Mouse (Mus musculus): ENCODE data around the gene Ldlr. TPM values are rescaled to one million over a fixed set of nuclear protein-coding genes. Genes with fewer than 3 reads are reported as not detected.
"Not testable (repeated sequence)": the region's sequence is repeated elsewhere in the genome, so short reads cannot be mapped to it uniquely, and the experiment has no call there.

The Ldlr gene
- polyA plus RNA-seq, 1 experiment, result 21.4 TPM

DNA sequence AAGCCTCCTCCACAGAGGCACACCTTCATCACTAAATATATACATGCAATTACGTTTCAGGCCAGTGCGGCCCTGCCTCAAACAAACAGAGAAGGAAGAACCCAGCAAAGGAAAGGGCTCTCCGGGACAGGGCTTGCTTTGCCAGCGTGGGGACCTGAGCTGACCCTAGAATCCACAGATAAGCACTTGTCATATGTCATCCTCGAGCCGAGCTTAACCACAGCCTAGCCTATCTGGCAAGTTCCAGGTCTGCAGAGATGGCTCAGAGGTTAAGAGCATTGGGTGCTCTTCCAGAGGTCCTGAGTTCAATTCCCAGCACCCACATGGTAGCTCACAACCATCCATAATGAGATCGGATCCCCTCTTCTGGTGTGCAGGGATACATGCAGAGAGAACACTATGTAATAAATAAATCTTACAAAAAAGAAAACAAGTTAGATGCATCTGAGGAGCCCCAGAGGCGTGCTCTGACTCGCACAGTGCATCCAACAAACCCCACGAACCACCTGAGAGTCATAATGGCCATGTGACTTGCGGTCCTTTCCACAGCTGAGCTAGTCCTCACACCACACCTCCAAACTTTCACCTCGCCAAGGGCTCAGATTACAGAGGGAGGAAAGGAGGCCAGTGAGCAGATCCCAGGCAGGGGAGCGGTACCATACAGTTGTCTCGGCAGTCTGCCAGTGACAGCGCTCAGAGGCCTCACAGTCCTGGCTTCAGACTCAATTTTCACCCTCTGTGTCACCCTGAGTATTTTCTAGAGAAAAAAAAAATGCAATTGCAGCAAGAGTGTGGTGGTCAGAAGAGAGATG lies 58.6 kb downstream of the Ldlr start:
- TF ChIP-seq CTCF (IDR thresholded peaks at IDR 0.05; ENCODE audit: borderline replicate concordance, extremely low read depth, insufficient read depth, insufficient read length) (no peak), POLR2A (IDR thresholded peaks at IDR 0.05; ENCODE audit: borderline replicate concordance, extremely low read depth, insufficient read depth, insufficient read length, poor library complexity, severe bottlenecking) (no peak)
- no peak for DNase-seq (ENCODE audit: low read depth)

DNA sequence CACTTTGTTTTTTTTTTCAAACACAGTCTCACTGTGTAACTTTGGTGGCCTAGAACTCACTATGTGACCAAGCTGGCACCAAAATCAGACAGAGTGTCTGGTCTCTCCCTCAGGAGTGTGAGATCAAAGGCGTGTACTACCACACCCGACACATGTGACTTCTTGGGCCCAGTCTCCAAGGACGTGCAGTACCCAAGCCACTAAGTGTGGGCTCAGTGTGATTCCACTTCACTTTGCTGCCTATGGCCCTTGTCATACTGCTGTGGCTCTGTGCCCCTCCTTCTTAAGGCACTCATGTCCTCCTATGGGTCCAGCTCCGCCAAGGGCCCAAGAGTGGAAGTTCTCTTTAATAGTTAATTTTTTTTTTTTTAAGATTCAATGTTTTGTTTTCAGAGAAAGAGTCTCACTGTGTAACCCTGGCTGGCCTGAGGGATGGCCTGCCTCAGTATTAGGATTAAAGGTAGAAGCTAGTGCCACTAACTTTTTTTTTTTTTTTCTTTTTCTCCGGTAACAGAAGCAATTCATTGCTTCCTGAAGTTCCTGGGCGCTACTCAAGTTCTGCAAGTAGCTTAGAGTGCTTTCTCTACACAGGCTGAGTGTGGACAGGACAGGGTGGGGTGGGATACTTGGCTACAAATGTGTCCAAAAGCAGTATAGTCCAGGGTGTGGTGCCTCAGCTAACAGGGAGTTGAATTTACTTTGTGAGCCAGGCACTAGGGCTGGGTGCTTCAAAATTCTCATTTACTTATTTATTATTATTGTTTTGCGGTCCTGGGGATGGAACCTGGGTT lies 61.4 kb downstream of the Ldlr start:
- no peak for DNase-seq (ENCODE audit: low read depth)
- TF ChIP-seq POLR2A (IDR thresholded peaks at IDR 0.05; ENCODE audit: borderline replicate concordance, extremely low read depth, insufficient read depth, insufficient read length, poor library complexity, severe bottlenecking), result no peak
- no peak for TF ChIP-seq CTCF (IDR thresholded peaks at IDR 0.05; ENCODE audit: borderline replicate concordance, extremely low read depth, insufficient read depth, insufficient read length)

DNA sequence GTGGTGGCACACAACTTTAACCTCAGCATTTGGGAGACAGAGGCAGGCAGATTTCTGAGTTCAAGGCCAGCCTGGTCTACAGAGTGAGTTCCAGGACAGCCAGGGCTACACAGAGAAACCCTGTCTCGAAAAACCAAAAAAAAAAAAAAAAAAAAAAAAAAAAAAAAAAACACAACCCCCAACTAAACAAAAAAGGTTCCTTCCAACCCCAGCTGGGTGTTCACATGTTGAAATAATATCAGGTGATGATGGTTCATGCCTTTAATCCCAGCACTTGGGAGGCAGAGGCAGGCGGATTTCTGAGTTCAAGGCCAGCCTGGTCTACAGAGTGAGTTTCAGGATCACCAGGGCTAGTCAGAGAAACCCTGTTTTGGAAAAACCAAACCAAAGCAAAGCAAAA lies 63.0 kb downstream of the Ldlr start:
- not testable (repeated sequence) for DNase-seq (ENCODE audit: low read depth)

DNA sequence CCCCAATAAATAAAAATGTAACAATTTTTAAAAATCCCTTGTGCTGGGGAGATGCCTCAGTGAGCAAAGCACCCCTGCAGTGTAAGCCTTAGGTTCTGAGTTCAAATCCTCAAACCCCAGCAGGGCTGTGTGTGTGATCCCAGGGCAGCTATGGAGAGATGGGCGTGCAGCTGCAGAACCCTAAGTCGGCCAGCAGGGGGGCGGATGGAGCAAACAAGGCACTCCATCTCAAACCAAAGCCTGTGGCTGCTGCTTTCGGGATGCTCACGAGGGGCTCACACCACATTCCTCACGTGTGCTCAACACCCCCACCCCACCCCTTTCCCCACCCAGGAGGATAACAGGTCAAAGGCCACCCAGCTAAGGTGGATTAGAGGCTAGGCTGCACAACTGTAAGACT lies 63.6 kb downstream of the Ldlr start:
- DNase-seq (ENCODE audit: low read depth), result peak; percentile 70
- TF ChIP-seq POLR2A (IDR thresholded peaks at IDR 0.05; ENCODE audit: borderline replicate concordance, extremely low read depth, insufficient read depth, insufficient read length, poor library complexity, severe bottlenecking), result no peak
- peak; percentile 87 for TF ChIP-seq CTCF (IDR thresholded peaks at IDR 0.05; ENCODE audit: borderline replicate concordance, extremely low read depth, insufficient read depth, insufficient read length)

DNA sequence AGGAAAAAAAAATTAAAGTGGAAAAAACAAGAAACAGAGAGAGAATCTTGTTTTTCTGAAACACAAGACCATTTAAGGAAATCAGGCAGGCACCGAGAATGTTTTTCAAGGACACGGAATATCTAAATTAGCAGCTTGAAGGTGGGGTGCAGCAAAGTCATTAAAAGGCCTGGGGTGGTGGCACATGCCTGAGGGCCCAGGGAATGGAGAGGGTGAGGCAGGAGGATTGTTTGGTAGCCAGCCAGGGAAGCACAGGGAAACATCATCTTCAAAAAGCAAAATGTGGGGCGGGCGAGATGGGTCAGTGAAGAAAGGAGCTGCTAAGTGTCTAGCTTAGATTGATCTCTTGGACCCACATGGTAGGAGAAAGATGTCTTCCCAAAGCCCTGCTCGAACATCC lies 64.4 kb downstream of the Ldlr start:
- no peak for TF ChIP-seq CTCF (IDR thresholded peaks at IDR 0.05; ENCODE audit: borderline replicate concordance, extremely low read depth, insufficient read depth, insufficient read length)
- DNase-seq (ENCODE audit: low read depth), result no peak

DNA sequence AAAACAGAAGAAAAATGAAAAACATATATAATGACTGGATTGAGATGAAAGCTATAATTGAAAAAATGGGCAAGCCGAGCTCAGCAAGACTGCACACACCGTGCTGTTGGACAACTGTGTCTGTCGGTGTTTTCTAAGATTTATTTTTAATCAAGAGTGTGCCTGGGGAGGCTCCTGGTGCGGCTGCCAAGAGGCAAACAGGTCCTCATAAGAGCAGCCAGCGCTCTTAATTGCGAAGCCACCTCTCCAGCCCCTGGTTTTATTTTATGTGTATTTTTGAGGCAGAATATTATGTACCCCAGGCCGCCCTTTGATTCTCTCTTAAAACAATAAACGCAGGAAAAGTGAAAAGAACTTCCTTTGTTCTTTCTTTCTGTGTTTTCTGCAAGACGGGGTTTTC lies 65.0 kb downstream of the Ldlr start:
- DNase-seq (ENCODE audit: low read depth), result no peak
- TF ChIP-seq POLR2A (IDR thresholded peaks at IDR 0.05; ENCODE audit: borderline replicate concordance, extremely low read depth, insufficient read depth, insufficient read length, poor library complexity, severe bottlenecking) (no peak), CTCF (IDR thresholded peaks at IDR 0.05; ENCODE audit: borderline replicate concordance, extremely low read depth, insufficient read depth, insufficient read length) (no peak)

DNA sequence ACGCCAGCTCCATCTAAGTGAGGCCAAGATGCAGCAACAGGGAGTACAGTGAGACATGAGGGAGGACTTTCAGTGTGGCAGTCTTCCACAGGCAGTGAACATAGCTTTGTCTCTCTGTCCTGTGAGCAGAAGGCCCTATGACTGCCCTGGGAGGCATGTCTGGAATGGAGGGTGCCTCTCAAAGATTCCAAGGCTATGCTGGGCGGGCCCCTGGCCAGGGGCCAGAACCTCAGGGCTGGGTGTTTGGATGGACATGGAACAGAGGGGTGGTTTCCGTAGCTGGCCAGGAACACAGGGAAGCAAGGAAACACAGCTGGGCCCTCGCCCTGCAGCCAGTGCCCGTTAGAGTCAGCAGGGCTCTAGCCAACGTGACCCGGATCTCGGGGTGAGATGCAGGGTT lies 68.6 kb downstream of the Ldlr start:
- TF ChIP-seq CTCF (IDR thresholded peaks at IDR 0.05; ENCODE audit: borderline replicate concordance, extremely low read depth, insufficient read depth, insufficient read length), result no peak
- no peak for TF ChIP-seq POLR2A (IDR thresholded peaks at IDR 0.05; ENCODE audit: borderline replicate concordance, extremely low read depth, insufficient read depth, insufficient read length, poor library complexity, severe bottlenecking)
- DNase-seq (ENCODE audit: low read depth), result no peak

DNA sequence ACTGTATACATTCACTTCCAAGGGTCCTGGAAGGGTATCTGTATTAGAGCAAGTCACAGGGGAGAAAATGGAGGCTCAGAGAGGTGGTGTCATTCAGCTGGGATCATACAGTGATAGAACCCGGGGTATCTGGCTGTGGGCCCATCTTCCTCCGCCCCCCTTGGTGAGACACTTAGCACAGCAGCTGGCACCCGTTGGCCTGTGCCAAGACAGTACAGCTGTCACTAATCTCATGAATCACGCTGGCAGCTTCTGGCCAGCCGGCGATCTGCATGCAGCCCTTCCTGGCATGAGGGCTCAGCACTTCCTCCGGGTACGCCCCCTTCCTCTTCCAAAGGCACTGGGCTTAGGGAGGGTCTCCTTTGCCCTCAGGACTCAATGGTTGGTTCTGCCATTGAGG lies 69.4 kb downstream of the Ldlr start:
- TF ChIP-seq CTCF (IDR thresholded peaks at IDR 0.05; ENCODE audit: borderline replicate concordance, extremely low read depth, insufficient read depth, insufficient read length), result no peak
- TF ChIP-seq POLR2A (IDR thresholded peaks at IDR 0.05; ENCODE audit: borderline replicate concordance, extremely low read depth, insufficient read depth, insufficient read length, poor library complexity, severe bottlenecking), result no peak
- peak; percentile 84 for DNase-seq (ENCODE audit: low read depth)

DNA sequence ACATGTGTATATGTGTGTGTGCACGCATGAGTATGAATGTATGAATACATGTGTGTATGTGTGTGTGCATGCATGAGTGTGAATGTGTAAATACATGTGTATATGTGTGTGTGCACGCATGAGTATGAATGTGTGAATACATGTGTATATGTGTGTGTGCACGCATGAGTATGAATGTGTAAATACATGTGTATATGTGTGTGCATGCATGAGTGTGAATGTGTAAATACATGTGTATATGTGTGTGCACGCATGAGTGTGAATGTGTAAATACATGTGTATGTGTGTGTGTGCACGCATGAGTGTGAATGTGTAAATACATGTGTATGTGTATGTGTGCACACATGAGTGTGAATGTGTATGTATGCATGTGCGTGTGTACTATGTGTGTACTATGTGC lies 70.2 kb downstream of the Ldlr start:
- DNase-seq (ENCODE audit: low read depth), result not testable (repeated sequence)

DNA sequence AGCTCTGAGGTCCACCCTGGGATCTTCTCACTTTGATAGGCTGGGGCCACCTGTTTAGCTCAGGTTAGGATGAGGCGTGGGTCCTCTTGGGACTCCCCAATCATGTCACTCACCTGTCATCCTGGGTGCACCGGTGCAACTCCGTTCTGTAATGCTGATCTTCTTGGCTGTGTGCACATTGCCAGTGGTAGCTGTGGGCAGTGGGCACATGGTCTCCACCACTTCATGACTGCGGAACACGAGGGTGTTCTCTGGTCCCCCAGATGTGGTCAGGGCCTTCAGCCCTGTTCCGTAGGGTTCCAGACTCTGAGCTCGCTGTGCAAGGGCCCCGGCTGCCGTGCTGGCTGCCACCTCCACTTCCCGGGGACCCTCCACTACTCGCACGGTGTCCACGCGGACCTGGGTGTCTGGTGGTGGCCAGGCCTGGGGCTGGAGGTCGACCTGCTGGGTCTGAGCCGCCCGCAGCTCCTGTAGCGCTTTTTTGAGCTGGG lies 71.1 kb downstream of the Ldlr start:
- no peak for DNase-seq (ENCODE audit: low read depth)
- TF ChIP-seq POLR2A (IDR thresholded peaks at IDR 0.05; ENCODE audit: borderline replicate concordance, extremely low read depth, insufficient read depth, insufficient read length, poor library complexity, severe bottlenecking), result no peak
- TF ChIP-seq CTCF (IDR thresholded peaks at IDR 0.05; ENCODE audit: borderline replicate concordance, extremely low read depth, insufficient read depth, insufficient read length), result no peak

DNA sequence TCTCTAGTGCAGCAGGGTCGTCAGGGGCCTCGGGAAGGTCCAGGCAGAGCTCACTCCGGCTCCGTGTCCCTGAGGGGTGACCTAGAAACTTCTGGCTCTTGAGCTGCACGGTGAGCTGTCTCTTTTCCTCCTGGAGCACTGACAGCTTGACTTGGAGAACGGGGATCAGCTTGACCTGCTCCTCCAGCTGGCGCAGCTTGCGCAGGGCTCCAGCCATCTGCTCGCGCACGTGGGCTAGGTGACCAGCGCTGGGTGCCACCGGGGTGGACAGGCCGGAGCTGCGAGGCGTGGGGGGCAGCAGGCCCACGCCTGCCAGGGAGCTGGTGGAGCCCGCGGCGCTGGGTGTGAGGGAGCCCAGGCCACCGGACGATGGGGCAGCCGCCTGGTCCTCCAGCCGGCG lies 71.6 kb downstream of the Ldlr start:
- TF ChIP-seq POLR2A (IDR thresholded peaks at IDR 0.05; ENCODE audit: borderline replicate concordance, extremely low read depth, insufficient read depth, insufficient read length, poor library complexity, severe bottlenecking) (no peak), CTCF (IDR thresholded peaks at IDR 0.05; ENCODE audit: borderline replicate concordance, extremely low read depth, insufficient read depth, insufficient read length) (no peak)
- no peak for DNase-seq (ENCODE audit: low read depth)

DNA sequence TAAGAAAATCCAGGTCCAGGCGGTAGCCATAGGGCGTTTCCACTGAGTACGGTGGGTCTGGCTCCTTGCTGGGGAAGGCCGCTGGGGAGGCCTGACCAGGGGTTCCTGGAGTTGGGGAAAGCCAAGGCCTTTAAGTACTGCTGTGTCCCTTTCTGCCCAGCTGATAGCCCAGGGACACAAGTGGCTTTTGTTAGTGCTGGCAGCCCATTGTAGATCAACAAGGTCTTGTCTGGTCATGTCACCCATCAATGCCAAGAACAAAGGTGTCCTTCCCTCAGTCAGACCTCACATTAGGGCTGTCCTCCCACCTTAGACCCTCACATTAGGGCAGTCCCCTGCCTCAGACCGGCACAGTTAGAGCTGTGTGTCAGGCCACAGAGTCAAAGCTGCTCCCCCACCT lies 72.3 kb downstream of the Ldlr start:
- TF ChIP-seq CTCF (IDR thresholded peaks at IDR 0.05; ENCODE audit: borderline replicate concordance, extremely low read depth, insufficient read depth, insufficient read length) (no peak), POLR2A (IDR thresholded peaks at IDR 0.05; ENCODE audit: borderline replicate concordance, extremely low read depth, insufficient read depth, insufficient read length, poor library complexity, severe bottlenecking) (no peak)
- no peak for DNase-seq (ENCODE audit: low read depth)
